Mouse (Mus musculus): ENCODE measurements around the gene Ptgir. TPM values are rescaled to one million over a fixed set of nuclear protein-coding genes. Genes with fewer than 3 reads are reported as not detected.

Gene Ptgir
- polyA plus RNA-seq, 1 experiment from 2014 or later = 2.4 TPM

GRCm38 (mm10) chr7:16928341-16928740, 22.1 kb downstream of the Ptgir start:
- Histone ChIP-seq H3K4me1 (no peaks in the 10 kb centered on the region), H3K36me3 (no peaks in the 10 kb centered on the region), H3K9me3 (no peaks in the 10 kb centered on the region), H3K4me2 (no peak overlapping the region), H3K9ac (no peak overlapping the region), H3K4me3 (replicated peaks) (no peak overlapping the region), H3K27me3 (replicated peaks) (no peaks in the 10 kb centered on the region), H3K27ac (no peak overlapping the region)
- ATAC-seq (ENCODE audit: insufficient read depth, low FRiP score, low read depth) = no peak
- WGBS = 42% methylated on average over 2 of the region's 2 CpGs

DNA sequence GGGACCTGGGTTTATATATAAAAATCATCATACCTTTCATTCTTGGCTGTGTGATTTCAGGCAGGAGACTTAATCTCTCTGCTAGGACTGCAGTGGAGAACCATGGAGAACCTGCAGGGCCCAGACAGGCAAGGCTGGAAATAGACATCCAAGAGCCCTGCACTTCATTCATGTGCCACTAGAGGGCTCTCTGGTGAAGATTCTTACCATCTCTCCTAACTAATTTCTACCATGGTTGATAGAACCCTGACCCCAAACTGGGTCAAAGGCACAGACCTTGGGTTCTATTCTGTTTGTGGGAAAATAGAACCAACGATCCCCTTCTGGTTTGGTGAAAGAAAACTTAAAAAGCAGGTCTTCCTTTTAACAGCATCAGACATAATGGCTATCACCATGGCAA, 24.6 kb downstream of the Ptgir start:
- Histone ChIP-seq H3K9ac (no peak overlapping the region), H3K4me3 (replicated peaks) (no peak overlapping the region), H3K27ac (no peak overlapping the region), H3K4me2 (no peak overlapping the region), H3K4me1 (no peaks in the 10 kb centered on the region), H3K27me3 (replicated peaks) (no peaks in the 10 kb centered on the region), H3K36me3 (no peaks in the 10 kb centered on the region), H3K9me3 (no peaks in the 10 kb centered on the region)
- no peak for ATAC-seq (ENCODE audit: insufficient read depth, low FRiP score, low read depth)
- 2% methylated on average over 1 of the region's 1 CpGs for WGBS

- ATAC-seq (ENCODE audit: insufficient read depth, low FRiP score, low read depth) = 0 out of 2 replicates have a peak, but pooled peaks have one; percentile 57
- Histone ChIP-seq H3K4me1 (no peaks in the 10 kb centered on the region), H3K4me3 (replicated peaks) (no peak overlapping the region), H3K4me2 (no peak overlapping the region), H3K27ac (no peak overlapping the region), H3K9ac (no peak overlapping the region), H3K9me3 (no peaks in the 10 kb centered on the region), H3K27me3 (replicated peaks) (no peaks in the 10 kb centered on the region), H3K36me3 (no peaks in the 10 kb centered on the region)
- WGBS = 17% methylated on average over 14 of the region's 14 CpGs
Measured at GRCm38 (mm10) chr7:16931968-16932627, 25.8 kb downstream of the Ptgir start.

- H3K9ac ChIP-seq = no peak overlapping the region
- no peaks in the 10 kb centered on the region for H3K36me3 ChIP-seq
- H3K4me3 ChIP-seq (replicated peaks) = no peak overlapping the region
- H3K4me2 ChIP-seq = no peak overlapping the region
- H3K9me3 ChIP-seq = no peaks in the 10 kb centered on the region
- H3K27me3 ChIP-seq (replicated peaks) = no peaks in the 10 kb centered on the region
- H3K27ac ChIP-seq = no peak overlapping the region
- no peaks in the 10 kb centered on the region for H3K4me1 ChIP-seq
- 39% methylated on average over 14 of the region's 14 CpGs for WGBS
- ATAC-seq (ENCODE audit: insufficient read depth, low FRiP score, low read depth) = no peak
Measured at GRCm38 (mm10) chr7:16932704-16933577, 26.7 kb downstream of the Ptgir start.

DNA sequence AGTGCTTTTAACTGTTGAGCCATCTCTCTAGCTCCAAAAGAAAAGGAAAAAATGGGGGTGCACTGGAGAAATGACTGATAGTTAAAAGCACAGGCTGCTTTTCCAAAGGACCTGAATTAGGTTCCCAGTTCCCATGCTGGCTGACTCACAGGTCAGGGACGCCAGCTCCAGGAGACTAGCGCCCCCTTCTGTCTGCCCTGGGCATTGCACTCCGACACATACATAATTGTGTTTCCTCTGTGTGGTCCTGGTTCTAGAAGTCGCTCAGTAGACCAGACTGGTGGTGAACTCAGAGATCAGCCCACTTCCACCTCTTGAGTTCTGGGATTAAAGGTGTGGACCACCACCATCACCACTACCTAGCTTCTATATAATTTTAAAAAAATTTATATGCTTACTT, 31.0 kb downstream of the Ptgir start:
- Histone ChIP-seq H3K9ac (no peak overlapping the region), H3K4me2 (no peak overlapping the region), H3K4me3 (replicated peaks) (no peak overlapping the region), H3K27me3 (replicated peaks) (no peaks in the 10 kb centered on the region), H3K4me1 (peaks cover 7% of the 10 kb centered on the region; the same call in 1 of the 2 replicates), H3K36me3 (no peaks in the 10 kb centered on the region), H3K9me3 (no peaks in the 10 kb centered on the region), H3K27ac (no peak overlapping the region)
- ATAC-seq (ENCODE audit: insufficient read depth, low FRiP score, low read depth) = no peak
- WGBS = 47% methylated on average over 4 of the region's 4 CpGs

- no peaks in the 10 kb centered on the region for H3K27me3 ChIP-seq (replicated peaks)
- no peak overlapping the region for H3K4me2 ChIP-seq
- H3K36me3 ChIP-seq = no peaks in the 10 kb centered on the region
- H3K9me3 ChIP-seq = no peaks in the 10 kb centered on the region
- peaks cover 7% of the 10 kb centered on the region; the same call in 1 of the 2 replicates for H3K4me1 ChIP-seq
- no peak for ATAC-seq (ENCODE audit: insufficient read depth, low FRiP score, low read depth)
- WGBS = 71% methylated on average over 17 of the region's 17 CpGs
- no peak overlapping the region for H3K27ac ChIP-seq
- H3K9ac ChIP-seq = no peak overlapping the region
- H3K4me3 ChIP-seq (replicated peaks) = no peak overlapping the region
Measured at GRCm38 (mm10) chr7:16938117-16938791, 32.0 kb downstream of the Ptgir start.

GRCm38 (mm10) chr7:16940292-16940691, 34.0 kb downstream of the Ptgir start:
- no peaks in the 10 kb centered on the region for H3K9me3 ChIP-seq
- H3K9ac ChIP-seq = no peak overlapping the region
- ATAC-seq (ENCODE audit: insufficient read depth, low FRiP score, low read depth) = no peak
- H3K36me3 ChIP-seq = no peaks in the 10 kb centered on the region
- peaks cover 13% of the 10 kb centered on the region for H3K4me1 ChIP-seq
- H3K4me2 ChIP-seq = 0 out of 2 replicates have a peak overlapping the region, but pooled peaks have one; percentile 11
- 31% methylated on average over 7 of the region's 7 CpGs for WGBS
- peaks cover 2% of the 10 kb centered on the region; the same call in 1 of the 2 replicates for H3K27me3 ChIP-seq (replicated peaks)
- H3K4me3 ChIP-seq (replicated peaks) = no peak overlapping the region
- peak overlapping the region; percentile 49 for H3K27ac ChIP-seq

DNA sequence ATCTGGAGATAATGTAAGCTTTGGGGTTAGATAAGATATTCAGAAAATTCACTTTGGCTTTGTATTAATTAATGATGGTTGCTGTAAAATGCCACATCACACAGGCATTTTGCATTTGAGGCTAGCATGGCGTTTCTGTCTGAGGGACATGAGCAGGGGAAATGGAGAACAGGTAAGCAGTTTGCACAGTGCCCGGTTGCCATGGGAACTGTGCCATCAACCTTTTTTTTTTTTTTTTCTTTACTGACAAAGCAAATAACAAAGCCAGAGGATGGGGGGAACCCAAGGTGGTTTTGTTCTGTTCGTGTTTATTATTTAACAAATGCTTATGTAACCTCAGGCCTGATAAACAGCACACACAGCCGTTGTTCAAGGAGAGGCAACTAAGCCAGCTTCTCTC, 36.6 kb downstream of the Ptgir start:
- Histone ChIP-seq H3K9ac (no peak overlapping the region), H3K36me3 (no peaks in the 10 kb centered on the region), H3K4me3 (replicated peaks) (no peak overlapping the region), H3K27ac (no peak overlapping the region), H3K9me3 (no peaks in the 10 kb centered on the region), H3K4me2 (no peak overlapping the region), H3K4me1 (peaks cover 33% of the 10 kb centered on the region), H3K27me3 (replicated peaks) (peaks cover 22% of the 10 kb centered on the region; the same call in 1 of the 2 replicates)
- no peak for ATAC-seq (ENCODE audit: insufficient read depth, low FRiP score, low read depth)
- WGBS = 50% methylated on average over 4 of the region's 4 CpGs

- Histone ChIP-seq H3K4me1 (peaks cover 44% of the 10 kb centered on the region), H3K27me3 (replicated peaks) (peaks cover 31% of the 10 kb centered on the region), H3K4me2 (peak within 1 kb of the TSS; percentile 80), H3K9ac (peak within 1 kb of the TSS; percentile 45), H3K27ac (no peak within 1 kb of the TSS; the same call in 1 of the 2 replicates), H3K36me3 (no peaks in the 10 kb centered on the region), H3K4me3 (replicated peaks) (peak within 1 kb of the TSS; percentile 54), H3K9me3 (no peaks in the 10 kb centered on the region)
- peak; percentile 77 for ATAC-seq (ENCODE audit: insufficient read depth, low FRiP score, low read depth)
- 13% methylated on average over 36 of the region's 36 CpGs for WGBS
Measured at GRCm38 (mm10) chr7:16944061-16944807, 37.9 kb downstream of the Ptgir start, which contains the start of gene Pnmal2. TSS of gene Pnmal2 (plus strand) at chr7:16944682.

DNA sequence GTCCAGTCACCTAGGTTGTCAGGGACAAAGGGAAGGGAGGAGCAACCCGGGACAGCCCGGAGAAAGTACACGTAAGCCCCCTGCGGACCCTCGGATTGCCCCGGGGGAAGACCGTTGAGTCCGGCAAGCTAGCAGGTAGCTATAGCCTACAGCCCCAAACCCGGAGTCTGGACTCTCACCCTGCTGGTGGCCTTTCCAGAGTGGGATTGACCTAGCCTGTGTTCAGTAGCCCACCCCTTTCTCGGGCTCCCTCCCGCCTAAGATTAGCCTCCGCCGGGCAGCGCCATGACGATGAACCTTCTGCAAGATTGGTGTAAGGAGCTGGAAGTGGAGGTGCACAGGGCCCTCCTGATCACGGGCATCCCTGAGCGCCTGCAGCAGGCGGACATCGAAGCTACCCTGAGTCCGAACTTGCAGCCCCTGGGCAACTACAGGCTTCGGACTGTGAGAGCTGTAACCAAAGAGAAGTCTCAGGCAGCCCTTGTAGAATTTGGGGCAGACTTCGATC, 38.6 kb downstream of the Ptgir start:
- H3K27me3 ChIP-seq (replicated peaks) = peaks cover 37% of the 10 kb centered on the region
- WGBS = 3% methylated on average over 22 of the region's 22 CpGs

GRCm38 (mm10) chr7:16945419-16945818, 39.1 kb downstream of the Ptgir start:
- Histone ChIP-seq H3K9ac (0 out of 2 replicates have a peak overlapping the region, but pooled peaks have one; percentile 45), H3K27me3 (replicated peaks) (peaks cover 37% of the 10 kb centered on the region), H3K4me1 (peaks cover 47% of the 10 kb centered on the region), H3K9me3 (no peaks in the 10 kb centered on the region), H3K4me3 (replicated peaks) (peak overlapping the region; percentile 54), H3K4me2 (peak overlapping the region; percentile 80), H3K27ac (no peak overlapping the region), H3K36me3 (no peaks in the 10 kb centered on the region)
- no peak for ATAC-seq (ENCODE audit: insufficient read depth, low FRiP score, low read depth)
- 27% methylated on average over 17 of the region's 17 CpGs for WGBS

More for the DNA sequence above, 38.6 kb downstream of the Ptgir start:
- Histone ChIP-seq H3K36me3 (no peaks in the 10 kb centered on the region), H3K4me3 (replicated peaks) (peak overlapping the region; percentile 54), H3K9me3 (no peaks in the 10 kb centered on the region), H3K27ac (no peak overlapping the region; the same call in 1 of the 2 replicates), H3K4me1 (peaks cover 48% of the 10 kb centered on the region), H3K9ac (peak overlapping the region; percentile 45), H3K4me2 (peak overlapping the region; percentile 80)
- ATAC-seq (ENCODE audit: insufficient read depth, low FRiP score, low read depth) = no peak
